Mouse (Mus musculus) embryo, embryonic 11 days (tissue): ENCODE measurements around the gene Syne2.
"Not testable (repeated sequence)": the region's sequence is repeated elsewhere in the genome, so short reads cannot be mapped to it uniquely, and the experiment has no call there.

Source experiments
- DNase-seq: peaks from one replicate; pipeline ENCODE4 v3.0.0-alpha.2; 2015

Gene Syne2

GRCm38 (mm10) chr12:76116577-76116976 is 298.6 kb downstream of the Syne2 start:
- DNase-seq = no peak

DNA sequence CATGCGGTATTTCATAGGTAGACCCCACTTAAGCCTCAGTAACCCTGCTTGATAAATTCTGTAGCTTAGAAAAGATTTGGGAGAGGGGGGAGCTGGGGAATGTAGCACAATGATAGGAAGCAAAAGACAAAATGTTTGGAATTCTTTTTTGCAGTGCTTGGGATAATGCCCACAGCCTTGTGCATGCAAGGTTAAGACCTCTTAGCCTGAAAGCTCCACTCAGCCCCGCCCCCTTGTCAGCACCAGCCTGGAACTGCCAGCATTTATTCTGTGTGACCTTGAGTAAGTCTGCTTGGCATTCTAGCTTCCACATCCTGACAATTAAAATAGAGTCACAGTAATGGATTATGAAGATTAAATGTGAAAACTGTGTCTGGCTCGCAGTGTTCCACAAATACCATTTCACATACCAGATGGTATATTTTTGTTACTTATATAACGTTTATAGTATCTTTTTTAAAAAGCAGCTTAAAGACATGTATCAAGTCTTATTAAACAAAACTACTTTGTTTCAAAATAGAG is 299.8 kb downstream of the Syne2 start:
- peak; percentile 46 for DNase-seq

- no peak for DNase-seq
These were observed 305.3 kb downstream of the Syne2 start for GRCm38 (mm10) chr12:76123223-76123622.

DNA sequence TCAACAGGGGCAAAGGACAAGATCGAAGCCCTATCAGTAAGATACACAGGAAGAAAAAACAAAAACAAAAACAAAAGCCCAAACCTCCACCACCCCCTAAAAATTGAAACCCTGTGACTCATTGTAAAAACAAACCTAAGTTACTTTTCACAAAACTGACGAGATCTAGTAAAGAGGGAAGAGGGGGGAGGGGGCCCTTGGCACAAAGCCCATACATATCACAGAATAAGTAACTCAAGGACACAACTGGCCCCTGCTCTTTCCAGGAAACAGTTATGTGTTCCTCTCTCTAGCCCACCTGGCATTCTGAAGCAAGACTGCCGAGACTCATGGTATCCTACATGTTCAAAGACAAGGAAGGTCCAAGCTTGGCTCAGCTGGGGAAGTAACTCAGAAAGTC is 310.4 kb downstream of the Syne2 start:
- DNase-seq = no peak

DNA sequence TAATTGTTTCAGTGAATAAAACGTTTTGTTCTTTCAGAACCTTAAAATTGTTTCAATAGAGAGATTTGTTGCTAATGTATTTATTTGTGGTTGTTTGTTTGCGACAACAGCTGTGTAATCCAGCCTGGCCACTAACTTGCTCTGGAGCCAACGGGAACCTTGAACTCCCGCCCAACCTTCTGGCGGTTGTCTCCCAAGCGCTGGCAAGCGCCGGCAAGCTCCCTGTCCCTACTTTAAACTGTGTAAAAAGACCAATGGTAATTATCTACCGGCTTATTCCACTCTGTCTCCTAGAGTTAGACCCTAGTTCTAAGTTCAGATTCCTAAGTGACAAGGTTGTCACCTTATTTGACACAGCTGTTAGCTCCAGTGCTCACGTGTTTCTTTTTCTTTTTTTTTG is 310.9 kb downstream of the Syne2 start:
- DNase-seq = no peak

- peak; percentile 69 for DNase-seq
These were observed 312.3 kb downstream of the Syne2 start for GRCm38 (mm10) chr12:76130281-76130680.

DNA sequence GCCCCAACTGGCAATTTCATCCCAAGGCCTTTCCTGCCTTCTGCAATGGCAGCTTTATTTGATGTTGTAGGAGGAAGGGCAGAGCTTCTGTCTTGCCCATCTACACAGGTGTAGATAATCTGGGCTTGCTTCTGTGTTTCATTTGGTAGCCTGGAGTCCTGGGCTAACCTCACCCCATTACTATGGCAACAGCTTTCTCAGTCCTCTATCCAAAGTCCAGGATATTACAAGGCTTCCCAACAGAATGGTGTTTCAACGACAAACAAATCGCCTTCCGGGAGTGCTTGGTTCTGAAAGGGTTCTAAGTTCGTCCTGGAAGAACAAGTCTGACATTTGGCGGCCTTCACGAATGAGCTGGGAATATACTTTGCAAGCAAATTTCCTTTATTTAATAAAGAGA is 313.0 kb downstream of the Syne2 start:
- no peak for DNase-seq

DNA sequence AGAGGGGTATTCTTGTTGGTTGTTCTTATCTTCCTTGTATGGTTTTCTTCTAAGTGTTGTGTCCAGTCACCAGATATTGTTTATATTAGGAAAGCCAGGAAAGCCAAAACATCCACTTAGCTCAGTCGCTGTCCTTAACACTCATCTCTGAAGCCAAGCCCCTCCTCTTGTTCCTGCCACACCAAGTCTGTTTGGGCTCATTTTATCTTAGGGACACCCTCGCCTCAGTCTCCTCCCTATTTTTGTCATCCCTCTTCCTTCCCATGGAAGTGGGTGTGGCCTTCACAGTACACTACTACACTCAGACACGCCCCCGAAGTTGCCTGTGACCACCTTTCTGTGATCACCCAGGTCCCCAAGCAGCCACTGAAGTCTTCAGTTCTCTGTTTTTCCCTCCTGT is 314.7 kb downstream of the Syne2 start:
- no peak for DNase-seq

- DNase-seq = not testable (repeated sequence)
These were observed 315.1 kb downstream of the Syne2 start for GRCm38 (mm10) chr12:76133081-76133480.

- no peak for DNase-seq
These were observed 318.8 kb downstream of the Syne2 start for GRCm38 (mm10) chr12:76136701-76137100.

- peak; percentile 30 for DNase-seq
These were observed 334.5 kb downstream of the Syne2 start for GRCm38 (mm10) chr12:76152389-76152788.
